Mouse (Mus musculus): ENCODE measurements around the gene Xylt1. TPM values are rescaled to one million over a fixed set of nuclear protein-coding genes. Genes with fewer than 3 reads are reported as not detected.
A peak's percentile ranks its signal among the peaks of the same experiment; 100 is the strongest.

Xylt1 gene
- polyA plus RNA-seq, 1 experiment from 2014 or later, result 2.8 TPM

GRCm38 (mm10) chr7:117588426-117588825 is 207.6 kb downstream of the Xylt1 start:
- Histone ChIP-seq H3K4me1 (no peaks in the 10 kb centered on the region), H3K4me3 (no peak overlapping the region), H3K27ac (no peak overlapping the region), H3K9me3 (no peaks in the 10 kb centered on the region), H3K27me3 (replicated peaks) (no peaks in the 10 kb centered on the region), H3K9ac (no peak overlapping the region), H3K36me3 (peaks cover under 1% of the 10 kb centered on the region; the same call in 1 of the 2 replicates), H3K4me2 (replicated peaks) (no peak overlapping the region)
- 71% methylated on average over 1 of the region's 1 CpGs for WGBS
- ATAC-seq (ENCODE audit: low FRiP score, low read depth), result no peak

GRCm38 (mm10) chr7:117589359-117589758 is 208.6 kb downstream of the Xylt1 start:
- Histone ChIP-seq H3K27me3 (replicated peaks) (no peaks in the 10 kb centered on the region), H3K9me3 (no peaks in the 10 kb centered on the region), H3K4me1 (no peaks in the 10 kb centered on the region), H3K36me3 (peaks cover 4% of the 10 kb centered on the region; the same call in 1 of the 2 replicates), H3K9ac (no peak overlapping the region), H3K4me3 (no peak overlapping the region), H3K4me2 (replicated peaks) (no peak overlapping the region), H3K27ac (no peak overlapping the region)
- no peak for ATAC-seq (ENCODE audit: low FRiP score, low read depth)
- 71% methylated on average over 2 of the region's 2 CpGs for WGBS

- no peak overlapping the region for H3K9ac ChIP-seq
- no peaks in the 10 kb centered on the region for H3K27me3 ChIP-seq (replicated peaks)
- H3K4me2 ChIP-seq (replicated peaks), result no peak overlapping the region
- no peaks in the 10 kb centered on the region for H3K4me1 ChIP-seq
- peaks cover 4% of the 10 kb centered on the region; the same call in 1 of the 2 replicates for H3K36me3 ChIP-seq
- H3K27ac ChIP-seq, result no peak overlapping the region
- H3K9me3 ChIP-seq, result no peaks in the 10 kb centered on the region
- no peak overlapping the region for H3K4me3 ChIP-seq
- WGBS, result 85% methylated on average over 4 of the region's 4 CpGs
- no peak for ATAC-seq (ENCODE audit: low FRiP score, low read depth)
Observed at GRCm38 (mm10) chr7:117589820-117590219, 209.0 kb downstream of the Xylt1 start.

- ATAC-seq (ENCODE audit: low FRiP score, low read depth), result no peak
- no peaks in the 10 kb centered on the region for H3K9me3 ChIP-seq
- no peak overlapping the region for H3K9ac ChIP-seq
- H3K4me1 ChIP-seq, result no peaks in the 10 kb centered on the region
- H3K4me3 ChIP-seq, result no peak overlapping the region
- H3K27ac ChIP-seq, result no peak overlapping the region
- H3K27me3 ChIP-seq (replicated peaks), result no peaks in the 10 kb centered on the region
- no peak overlapping the region for H3K4me2 ChIP-seq (replicated peaks)
- 89% methylated on average over 2 of the region's 2 CpGs for WGBS
- H3K36me3 ChIP-seq, result peaks cover 4% of the 10 kb centered on the region; the same call in 1 of the 2 replicates
Observed at GRCm38 (mm10) chr7:117594191-117594590, 213.4 kb downstream of the Xylt1 start.

GRCm38 (mm10) chr7:117595029-117595695 is 214.4 kb downstream of the Xylt1 start:
- no peak for ATAC-seq (ENCODE audit: low FRiP score, low read depth)
- Histone ChIP-seq H3K4me3 (no peak overlapping the region), H3K9ac (no peak overlapping the region), H3K36me3 (peaks cover 4% of the 10 kb centered on the region; the same call in 1 of the 2 replicates), H3K27ac (no peak overlapping the region), H3K9me3 (no peaks in the 10 kb centered on the region), H3K4me1 (no peaks in the 10 kb centered on the region), H3K27me3 (replicated peaks) (no peaks in the 10 kb centered on the region), H3K4me2 (replicated peaks) (no peak overlapping the region)
- 79% methylated on average over 12 of the region's 12 CpGs for WGBS

- Histone ChIP-seq H3K27ac (no peak overlapping the region), H3K9ac (no peak overlapping the region), H3K36me3 (no peaks in the 10 kb centered on the region), H3K4me1 (no peaks in the 10 kb centered on the region), H3K4me2 (replicated peaks) (no peak overlapping the region), H3K4me3 (no peak overlapping the region), H3K9me3 (no peaks in the 10 kb centered on the region), H3K27me3 (replicated peaks) (no peaks in the 10 kb centered on the region)
- WGBS, result 39% methylated on average over 7 of the region's 7 CpGs
- no peak for ATAC-seq (ENCODE audit: low FRiP score, low read depth)
Observed at GRCm38 (mm10) chr7:117600443-117600842, 219.7 kb downstream of the Xylt1 start.

- Histone ChIP-seq H3K4me1 (peaks cover 9% of the 10 kb centered on the region), H3K36me3 (no peaks in the 10 kb centered on the region), H3K4me2 (replicated peaks) (no peak overlapping the region), H3K9ac (no peak overlapping the region), H3K4me3 (no peak overlapping the region), H3K27me3 (replicated peaks) (no peaks in the 10 kb centered on the region), H3K27ac (no peak overlapping the region), H3K9me3 (no peaks in the 10 kb centered on the region)
- WGBS, result 19% methylated on average over 6 of the region's 6 CpGs
- peak; percentile 71; the same call in 1 of the 2 replicates for ATAC-seq (ENCODE audit: low FRiP score, low read depth)
Observed at GRCm38 (mm10) chr7:117610439-117610838, 229.7 kb downstream of the Xylt1 start.

GRCm38 (mm10) chr7:117612788-117613473 is 232.2 kb downstream of the Xylt1 start:
- H3K9me3 ChIP-seq, result no peaks in the 10 kb centered on the region
- H3K4me1 ChIP-seq, result peaks cover 10% of the 10 kb centered on the region
- ATAC-seq (ENCODE audit: low FRiP score, low read depth), result no peak
- H3K27ac ChIP-seq, result no peak overlapping the region
- H3K9ac ChIP-seq, result no peak overlapping the region
- WGBS, result 71% methylated on average over 11 of the region's 11 CpGs
- no peaks in the 10 kb centered on the region for H3K36me3 ChIP-seq
- H3K27me3 ChIP-seq (replicated peaks), result no peaks in the 10 kb centered on the region
- H3K4me2 ChIP-seq (replicated peaks), result no peak overlapping the region
- no peak overlapping the region for H3K4me3 ChIP-seq

- no peaks in the 10 kb centered on the region for H3K27me3 ChIP-seq (replicated peaks)
- no peak for ATAC-seq (ENCODE audit: low FRiP score, low read depth)
- 78% methylated on average over 3 of the region's 3 CpGs for WGBS
- peaks cover 19% of the 10 kb centered on the region for H3K4me1 ChIP-seq
- no peak overlapping the region for H3K9ac ChIP-seq
- H3K27ac ChIP-seq, result no peak overlapping the region
- H3K4me2 ChIP-seq (replicated peaks), result no peak overlapping the region
- H3K4me3 ChIP-seq, result no peak overlapping the region
- no peaks in the 10 kb centered on the region for H3K36me3 ChIP-seq
- H3K9me3 ChIP-seq, result no peaks in the 10 kb centered on the region
Observed at GRCm38 (mm10) chr7:117613796-117614195, 233.0 kb downstream of the Xylt1 start.

GRCm38 (mm10) chr7:117614346-117614745 is 233.6 kb downstream of the Xylt1 start:
- Histone ChIP-seq H3K36me3 (no peaks in the 10 kb centered on the region), H3K4me1 (peaks cover 24% of the 10 kb centered on the region), H3K4me3 (no peak overlapping the region), H3K27ac (no peak overlapping the region), H3K9me3 (no peaks in the 10 kb centered on the region), H3K9ac (no peak overlapping the region), H3K4me2 (replicated peaks) (no peak overlapping the region), H3K27me3 (replicated peaks) (no peaks in the 10 kb centered on the region)
- ATAC-seq (ENCODE audit: low FRiP score, low read depth), result no peak
- 78% methylated on average over 2 of the region's 2 CpGs for WGBS

- Histone ChIP-seq H3K9ac (no peak overlapping the region), H3K4me1 (peaks cover 25% of the 10 kb centered on the region), H3K36me3 (no peaks in the 10 kb centered on the region), H3K27ac (no peak overlapping the region), H3K27me3 (replicated peaks) (no peaks in the 10 kb centered on the region), H3K4me2 (replicated peaks) (no peak overlapping the region), H3K9me3 (no peaks in the 10 kb centered on the region), H3K4me3 (no peak overlapping the region)
- no peak for ATAC-seq (ENCODE audit: low FRiP score, low read depth)
- WGBS, result 82% methylated on average over 5 of the region's 5 CpGs
Observed at GRCm38 (mm10) chr7:117614851-117615250, 234.1 kb downstream of the Xylt1 start.

- H3K9me3 ChIP-seq, result no peaks in the 10 kb centered on the region
- H3K4me3 ChIP-seq, result no peak overlapping the region
- ATAC-seq (ENCODE audit: low FRiP score, low read depth), result no peak
- peaks cover 22% of the 10 kb centered on the region for H3K4me1 ChIP-seq
- 69% methylated on average over 5 of the region's 5 CpGs for WGBS
- no peak overlapping the region for H3K9ac ChIP-seq
- H3K4me2 ChIP-seq (replicated peaks), result no peak overlapping the region
- no peaks in the 10 kb centered on the region for H3K27me3 ChIP-seq (replicated peaks)
- no peak overlapping the region for H3K27ac ChIP-seq
- no peaks in the 10 kb centered on the region for H3K36me3 ChIP-seq
Observed at GRCm38 (mm10) chr7:117616277-117616676, 235.5 kb downstream of the Xylt1 start.

Measured in neural tube, embryonic 12.5 days (tissue).